Mouse (Mus musculus) spleen, adult 2 months (tissue): ENCODE data around the gene Ccr7. TPM values are rescaled to one million over a fixed set of nuclear protein-coding genes. Genes with fewer than 3 reads are reported as not detected.

Experiments
- DNase-seq, 2 experiments: peaks; one replicate each; pipeline versions ENCODE4 v3.0.0 to v3.0.0-alpha.2; 2012 to 2021; ENCODE audit warnings: low spot score in 2 of 2, low read depth in 1 of 2
- H3K27ac ChIP-seq: fragments of 200-500 bp; 2 replicates; pipeline ENCODE4 v1.5.1; 2012; ENCODE audit warnings: low read length, inconsistent platforms; ENCODE audit not compliant: insufficient read depth
- H3K27me3 ChIP-seq: fragments of 200-500 bp; 2 replicates; pipeline ENCODE4 v1.6.1; 2012; ENCODE audit warnings: mild to moderate bottlenecking, moderate library complexity, low read length, inconsistent platforms; ENCODE audit not compliant: control insufficient read depth, insufficient read depth
- H3K36me3 ChIP-seq: fragments of 200-500 bp; 2 replicates; pipeline ENCODE4 v1.6.1; 2012; ENCODE audit warnings: mild to moderate bottlenecking, low read length, inconsistent platforms; ENCODE audit not compliant: control insufficient read depth, insufficient read depth
- H3K4me1 ChIP-seq: fragments of 200-500 bp; 2 replicates; pipeline ENCODE4 v1.6.1; 2011; ENCODE audit warnings: inconsistent platforms; ENCODE audit not compliant: control insufficient read depth, insufficient read depth, insufficient read length
- H3K4me3 ChIP-seq: fragments of 200-500 bp; 2 replicates; pipeline ENCODE4 v1.5.1; 2011; ENCODE audit warnings: mild to moderate bottlenecking, inconsistent platforms; ENCODE audit not compliant: insufficient read depth, insufficient read length; ENCODE audit errors: extremely low read depth
- CTCF ChIP-seq: fragments of 200-500 bp; IDR thresholded peaks from 2 replicates; pipeline ENCODE4 v1.5.1; 2011; ENCODE audit warnings: mild to moderate bottlenecking, inconsistent platforms; ENCODE audit not compliant: insufficient read depth, insufficient read length, insufficient replicate concordance; ENCODE audit errors: extremely low read depth
- POLR2A ChIP-seq: fragments of 200-500 bp; IDR thresholded peaks from 2 replicates; pipeline ENCODE4 v1.6.1; 2011; ENCODE audit warnings: low read depth, low read length, inconsistent platforms
- WGBS: fragments of 180-500 bp; shearing (Covaris S2); methylation state at CpG from one replicate; pipeline ENCODE4 v1.1.7; 2018; 5-methylcytosine and 5-hydroxymethylcytosine counted together
- polyA plus RNA-seq: library from polyadenylated mRNA; depleted of rRNA; stranded (reverse); fragments of >200 nt; gene quantifications from 2 replicates; pipeline ENCODE4 v1.2.3, GENCODE M21; 2012

Gene Ccr7
- polyA plus RNA-seq, 1 experiment, result 135 TPM

DNA sequence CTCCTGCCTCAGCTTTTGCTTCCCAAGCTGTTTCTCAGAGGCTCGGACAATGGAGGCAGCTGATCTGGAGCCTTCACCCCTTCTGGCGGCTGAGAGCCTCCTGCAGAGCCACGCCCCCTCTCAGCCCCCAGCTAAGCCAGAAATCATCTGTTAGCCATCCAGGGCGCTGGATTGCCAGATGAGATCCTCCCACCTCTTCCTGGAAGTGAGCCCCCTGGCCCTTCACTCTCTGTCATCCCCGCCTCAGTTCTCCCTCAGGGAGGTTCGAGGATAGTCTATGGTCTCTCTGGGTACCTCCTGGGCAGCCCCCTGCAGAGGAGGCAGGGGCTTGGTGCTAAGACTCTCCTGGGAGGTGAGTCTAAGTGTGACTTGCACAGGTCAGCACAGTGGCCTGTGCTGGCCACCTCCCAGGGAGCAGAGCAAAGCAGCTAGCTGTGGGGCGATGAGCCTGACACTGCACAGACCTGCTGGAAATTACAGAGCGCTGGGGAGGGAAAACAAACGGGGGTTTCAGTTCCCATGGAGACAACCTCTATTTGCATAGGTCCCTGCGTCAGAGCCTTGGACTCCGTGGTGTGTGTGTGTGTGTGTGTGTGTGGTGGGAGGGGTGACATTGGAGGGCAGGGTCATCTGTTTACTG is 22.7 kb downstream of the Ccr7 start:
- DNase-seq, result peak; percentile 52 to 84
- peaks cover 44% of the 10 kb centered on the region; the same call in 1 of the 2 replicates for H3K4me1 ChIP-seq

DNA sequence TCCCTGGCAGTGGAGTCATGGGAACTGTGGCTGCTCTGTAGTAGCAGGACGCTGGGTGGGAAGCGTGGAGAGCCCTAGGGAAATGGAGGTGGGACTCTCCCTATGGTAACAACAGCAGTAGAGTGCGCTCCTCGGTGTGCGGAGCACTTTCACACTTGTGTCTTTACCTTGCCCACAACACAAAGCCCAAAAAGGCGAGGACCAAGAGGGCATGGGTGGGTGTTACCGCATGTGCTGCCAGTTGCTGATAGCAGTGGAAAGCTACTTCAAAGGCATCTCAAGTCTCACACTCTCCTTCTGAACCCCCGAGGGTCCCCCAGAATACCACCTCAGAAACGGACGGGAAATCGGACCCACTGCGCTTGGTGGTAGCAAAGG is 23.4 kb downstream of the Ccr7 start:
- TF ChIP-seq POLR2A (no peak), CTCF (no peak)
- DNase-seq, result no peak
- no peaks in the 10 kb centered on the region for H3K36me3 ChIP-seq
- H3K4me3 ChIP-seq, result no peak overlapping the region
- 62% methylated on average over 12 of the region's 12 CpGs for WGBS
- H3K27me3 ChIP-seq, result no peaks in the 10 kb centered on the region
- peak overlapping the region; percentile 24 for H3K27ac ChIP-seq
- peaks cover 43% of the 10 kb centered on the region; the same call in 1 of the 2 replicates for H3K4me1 ChIP-seq

More for the DNA sequence above, 22.7 kb downstream of the Ccr7 start:
- 18% methylated on average over 11 of the region's 11 CpGs for WGBS
- Histone ChIP-seq H3K27me3 (no peaks in the 10 kb centered on the region), H3K4me3 (no peak overlapping the region), H3K36me3 (no peaks in the 10 kb centered on the region), H3K27ac (peak overlapping the region; percentile 24)
- TF ChIP-seq POLR2A (no peak), CTCF (no peak)

DNA sequence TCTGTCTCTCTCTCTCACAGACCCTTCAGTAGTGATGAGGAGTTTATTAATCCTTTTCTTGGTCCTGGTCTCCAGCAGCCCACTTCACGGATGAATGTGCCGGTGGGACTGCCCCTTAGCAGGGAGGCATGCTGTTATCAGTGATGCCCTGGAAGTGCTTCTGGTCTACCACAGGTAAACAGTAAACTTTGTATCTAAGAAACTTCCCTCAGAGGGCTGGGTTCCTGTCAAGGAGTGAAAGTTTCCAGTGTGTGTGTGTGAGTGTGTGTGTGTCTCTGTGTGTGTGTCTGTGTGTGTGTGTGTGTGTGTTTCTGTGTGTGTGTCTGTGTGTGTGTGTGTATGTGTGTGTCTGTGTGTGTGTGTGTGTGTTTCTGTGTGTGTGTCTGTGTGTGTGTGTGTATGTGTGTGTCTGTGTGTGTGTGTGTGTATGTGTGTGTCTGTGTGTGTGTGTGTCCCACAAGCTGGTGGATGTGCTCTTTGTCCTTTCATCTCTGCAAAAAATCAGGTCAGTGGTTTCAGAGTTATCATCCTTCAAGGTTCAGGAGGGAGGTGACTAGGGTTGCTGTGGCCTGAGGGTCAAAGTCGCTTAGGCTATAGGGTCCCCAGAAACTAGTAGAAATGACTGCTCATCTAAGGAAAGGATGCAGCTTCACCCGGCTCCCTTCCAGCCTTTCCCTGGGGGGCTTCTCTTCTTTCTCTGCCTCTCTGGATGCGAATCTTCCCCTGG is 24.0 kb downstream of the Ccr7 start:
- Histone ChIP-seq H3K27ac (peak overlapping the region; percentile 24; the same call in 1 of the 2 replicates), H3K36me3 (no peaks in the 10 kb centered on the region), H3K4me1 (peaks cover 41% of the 10 kb centered on the region; the same call in 1 of the 2 replicates), H3K4me3 (no peak overlapping the region), H3K27me3 (no peaks in the 10 kb centered on the region)
- TF ChIP-seq CTCF, result no peak
- TF ChIP-seq POLR2A, result no peak
- WGBS, result 70% methylated on average over 5 of the region's 5 CpGs
- no peak for DNase-seq

DNA sequence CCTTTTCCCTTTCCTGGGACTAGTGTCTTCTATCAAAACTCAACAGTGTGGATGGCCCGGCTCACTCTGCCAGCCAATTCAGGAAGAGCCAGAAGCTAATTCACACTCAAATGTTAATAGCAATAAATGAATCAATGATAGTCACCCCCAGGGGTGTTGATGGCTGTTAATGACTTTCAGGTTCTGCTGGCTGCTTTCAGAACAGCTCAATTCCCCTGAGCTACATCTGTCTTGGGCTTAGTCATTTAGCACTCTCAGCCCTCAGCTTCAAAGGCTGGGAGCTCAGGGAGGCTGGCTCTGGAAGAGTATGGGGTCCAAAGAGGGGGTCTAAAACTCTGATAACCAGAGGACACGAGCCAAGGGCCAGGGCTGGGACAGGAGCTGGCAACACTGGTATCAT is 25.6 kb downstream of the Ccr7 start:
- DNase-seq, result no peak
- TF ChIP-seq CTCF (no peak), POLR2A (no peak)
- Histone ChIP-seq H3K4me1 (peaks cover 33% of the 10 kb centered on the region; the same call in 1 of the 2 replicates), H3K4me3 (no peak overlapping the region), H3K27ac (no peak overlapping the region), H3K27me3 (no peaks in the 10 kb centered on the region), H3K36me3 (no peaks in the 10 kb centered on the region)
- WGBS, result 70% methylated on average over 2 of the region's 2 CpGs

DNA sequence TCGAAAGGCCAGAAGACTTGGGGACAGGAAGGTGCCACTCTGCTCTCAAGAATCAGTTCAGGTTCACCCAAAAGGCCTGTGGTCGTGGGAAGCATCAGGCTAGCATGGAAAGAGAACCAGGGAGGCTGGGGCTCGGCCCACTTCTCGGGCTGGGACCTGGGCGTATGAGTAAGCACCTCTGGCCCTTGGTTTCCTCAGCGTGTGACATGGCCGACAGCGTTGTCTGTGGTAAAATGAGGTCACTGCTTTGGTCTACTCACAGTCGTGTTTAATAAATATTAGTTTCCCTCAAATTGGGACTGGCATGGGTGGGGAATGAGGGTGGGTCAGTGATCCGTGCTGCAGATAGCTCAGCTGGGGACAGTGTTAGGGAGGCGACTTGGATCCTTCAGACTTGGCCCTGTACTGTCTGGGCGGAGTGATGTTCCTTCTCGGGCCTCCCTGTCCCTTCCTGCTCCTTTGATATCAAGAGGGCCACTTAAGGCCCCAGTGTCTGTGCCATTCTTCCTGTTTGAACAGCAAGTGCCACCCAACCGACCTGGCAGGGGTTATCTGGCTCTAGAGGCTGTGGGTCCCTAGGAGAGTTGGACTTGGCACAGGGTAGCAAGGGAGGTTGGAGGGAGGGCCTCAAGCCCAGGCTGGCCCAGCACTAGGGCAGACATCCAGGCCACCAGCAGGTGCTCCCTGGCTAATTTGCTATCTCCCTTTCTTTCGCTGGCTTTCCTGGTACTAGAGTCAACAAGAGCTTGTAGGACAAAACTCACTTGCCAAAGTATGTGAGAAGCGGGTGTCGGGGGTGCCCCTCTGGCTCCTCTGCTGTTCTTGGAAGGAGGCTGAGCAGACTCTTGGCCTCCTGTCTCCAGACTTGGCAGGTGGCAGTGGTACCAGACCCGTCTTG is 26.8 kb downstream of the Ccr7 start:
- no peak for TF ChIP-seq CTCF
- TF ChIP-seq POLR2A, result no peak
- H3K27ac ChIP-seq, result no peak overlapping the region
- no peak overlapping the region for H3K4me3 ChIP-seq
- no peak for DNase-seq
- no peaks in the 10 kb centered on the region for H3K36me3 ChIP-seq
- H3K27me3 ChIP-seq, result no peaks in the 10 kb centered on the region
- 73% methylated on average over 18 of the region's 18 CpGs for WGBS
- peaks cover 24% of the 10 kb centered on the region; the same call in 1 of the 2 replicates for H3K4me1 ChIP-seq

DNA sequence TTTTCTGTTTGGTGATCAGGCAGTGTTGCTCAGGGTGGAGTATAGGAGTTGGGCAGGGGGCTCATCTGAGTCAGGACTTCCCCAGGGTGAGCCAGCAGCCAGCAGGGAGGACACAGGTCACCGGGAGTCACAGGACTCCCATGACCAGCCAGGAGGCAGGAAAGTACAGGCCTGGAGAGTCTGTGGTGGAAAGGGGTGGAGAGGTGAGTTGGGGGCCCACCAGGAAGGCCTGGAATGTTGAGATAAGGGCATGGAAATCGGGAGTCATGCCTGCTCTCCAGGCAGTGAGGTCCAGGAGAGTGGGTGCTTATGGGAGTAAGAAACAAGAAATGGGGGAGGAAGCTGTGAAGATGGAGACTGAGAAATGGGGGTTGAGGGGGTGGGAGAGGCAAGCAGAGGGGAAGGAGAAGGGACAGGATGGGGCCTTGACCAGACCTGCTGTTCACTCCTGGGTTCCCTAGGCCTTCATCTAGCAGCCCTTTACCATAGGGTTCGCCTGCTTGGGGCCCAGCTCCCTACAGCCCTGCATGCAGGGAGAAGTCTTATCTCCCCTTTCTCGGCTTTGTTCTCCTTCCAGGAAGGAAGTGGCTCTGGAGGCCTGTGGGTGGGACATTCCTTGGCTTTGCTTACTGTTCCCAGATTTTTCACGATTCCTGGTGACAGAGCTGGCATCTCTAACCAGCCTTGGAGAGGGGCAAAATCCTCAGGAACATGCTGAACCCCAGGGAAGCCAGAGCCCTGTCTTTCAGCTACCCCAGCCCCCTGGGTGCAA is 28.2 kb downstream of the Ccr7 start:
- peak overlapping the region; percentile 57 for H3K27ac ChIP-seq
- peaks cover 15% of the 10 kb centered on the region; the same call in 1 of the 2 replicates for H3K4me1 ChIP-seq
- 46% methylated on average over 5 of the region's 5 CpGs for WGBS
- no peak for DNase-seq
- H3K36me3 ChIP-seq, result no peaks in the 10 kb centered on the region
- no peak overlapping the region for H3K4me3 ChIP-seq
- H3K27me3 ChIP-seq, result no peaks in the 10 kb centered on the region
- no peak for TF ChIP-seq POLR2A
- no peak for TF ChIP-seq CTCF
